Mouse (Mus musculus): Measurements from ENCODE around the gene Smpd1. TPM values are rescaled to one million over a fixed set of nuclear protein-coding genes. Genes with fewer than 3 reads are reported as not detected.

Smpd1 gene
- total and polyA plus RNA-seq, 2 experiments from 2014 or later = 100 to 124 TPM

DNA sequence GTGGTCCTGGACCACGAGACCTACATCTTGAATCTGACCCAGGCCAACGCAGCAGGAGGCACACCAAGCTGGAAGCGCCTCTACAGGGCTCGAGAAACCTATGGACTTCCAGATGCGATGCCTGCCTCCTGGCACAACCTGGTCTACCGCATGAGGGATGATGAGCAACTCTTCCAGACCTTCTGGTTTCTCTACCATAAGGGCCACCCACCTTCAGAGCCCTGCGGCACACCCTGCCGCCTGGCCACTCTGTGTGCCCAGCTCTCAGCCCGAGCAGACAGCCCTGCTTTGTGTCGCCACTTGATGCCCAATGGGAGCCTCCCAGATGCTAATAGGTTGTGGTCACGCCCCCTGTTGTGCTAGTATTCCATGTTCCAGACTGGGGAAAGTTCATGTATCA lies 3.5 kb downstream of the Smpd1 start:
- no peak overlapping the region for H3K4me3 ChIP-seq (ENCODE audit: low read depth, low read length)
- H3K4me1 ChIP-seq (ENCODE audit: insufficient read depth) = peaks cover 9% of the 10 kb centered on the region; the same call in 1 of the 2 replicates
- TF ChIP-seq CTCF (IDR thresholded peaks at IDR 0.05; ENCODE audit: low read depth) = no peak
- ATAC-seq = no peak
- no peaks in the 10 kb centered on the region for H3K9me3 ChIP-seq (ENCODE audit: low read length)
- no peaks in the 10 kb centered on the region for H3K27me3 ChIP-seq (ENCODE audit: insufficient read depth, low read length)
- H3K27ac ChIP-seq (ENCODE audit: low read depth, low read length) = no peak overlapping the region
- H3K4me2 ChIP-seq (ENCODE audit: low read depth) = no peak overlapping the region
- WGBS = 80% methylated on average over 11 of the region's 11 CpGs
- no peak overlapping the region for H3K9ac ChIP-seq
- DNase-seq = no peak
- peaks cover 44% of the 10 kb centered on the region for H3K36me3 ChIP-seq (ENCODE audit: insufficient read depth)

DNA sequence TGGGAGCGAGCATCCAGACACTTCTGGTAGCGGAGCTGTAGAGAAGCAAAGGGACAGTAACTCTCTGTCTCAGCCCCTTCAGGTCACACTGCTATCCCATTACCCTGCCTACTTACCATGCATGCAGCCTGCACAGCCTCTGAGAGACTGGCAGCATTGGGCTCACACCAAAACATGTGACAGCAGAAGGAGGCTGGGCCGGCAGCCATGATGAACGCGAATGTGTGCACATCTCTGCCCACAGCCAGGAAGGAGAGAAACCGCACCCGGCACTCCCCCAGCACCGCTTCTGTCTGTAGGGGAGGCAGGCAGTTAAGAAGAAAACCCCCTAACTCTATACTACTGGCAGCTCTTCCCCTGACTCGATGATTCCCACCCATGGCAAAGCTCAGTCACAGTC lies 4.9 kb downstream of the Smpd1 start:
- WGBS = 80% methylated on average over 9 of the region's 9 CpGs
- Histone ChIP-seq H3K36me3 (ENCODE audit: insufficient read depth) (peaks cover 54% of the 10 kb centered on the region), H3K9me3 (ENCODE audit: low read length) (no peaks in the 10 kb centered on the region), H3K4me2 (ENCODE audit: low read depth) (no peak overlapping the region), H3K27ac (ENCODE audit: low read depth, low read length) (no peak overlapping the region), H3K4me3 (ENCODE audit: low read depth, low read length) (no peak overlapping the region), H3K4me1 (ENCODE audit: insufficient read depth) (peaks cover 9% of the 10 kb centered on the region; the same call in 1 of the 2 replicates), H3K27me3 (ENCODE audit: insufficient read depth, low read length) (no peaks in the 10 kb centered on the region), H3K9ac (no peak overlapping the region)
- ATAC-seq (no peak), DNase-seq (no peak)
- TF ChIP-seq CTCF (IDR thresholded peaks at IDR 0.05; ENCODE audit: low read depth) = no peak

- Histone ChIP-seq H3K27me3 (ENCODE audit: insufficient read depth, low read length) (no peaks in the 10 kb centered on the region), H3K4me2 (ENCODE audit: low read depth) (no peak overlapping the region), H3K36me3 (ENCODE audit: insufficient read depth) (peaks cover 85% of the 10 kb centered on the region), H3K9ac (no peak overlapping the region), H3K27ac (ENCODE audit: low read depth, low read length) (no peak overlapping the region), H3K4me1 (ENCODE audit: insufficient read depth) (no peaks in the 10 kb centered on the region), H3K9me3 (ENCODE audit: low read length) (no peaks in the 10 kb centered on the region), H3K4me3 (ENCODE audit: low read depth, low read length) (no peak overlapping the region)
- 93% methylated on average over 3 of the region's 3 CpGs for WGBS
- TF ChIP-seq CTCF (IDR thresholded peaks at IDR 0.05; ENCODE audit: low read depth) = no peak
- DNase-seq (no peak), ATAC-seq (no peak)
Observed at GRCm38 (mm10) chr7:105562317-105562716, 8.2 kb downstream of the Smpd1 start.

DNA sequence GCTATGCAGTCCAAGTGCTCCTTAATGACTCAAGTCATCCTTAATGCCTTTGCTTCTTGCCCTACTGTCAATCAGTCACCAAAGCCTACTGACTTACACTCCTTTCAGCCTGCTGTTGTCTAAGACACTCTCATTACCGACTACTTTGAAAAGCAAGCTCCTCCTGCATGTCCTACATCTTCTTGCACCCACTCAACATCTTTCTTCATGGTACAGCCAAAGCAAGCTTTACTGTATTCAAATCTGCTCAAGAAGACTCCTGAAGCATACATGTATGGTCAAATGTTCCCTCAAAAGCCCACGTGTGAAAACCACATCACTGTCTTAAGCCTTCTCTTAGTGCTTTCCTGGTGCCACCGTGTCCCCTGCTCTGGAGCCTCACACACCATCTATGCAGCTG lies 9.2 kb downstream of the Smpd1 start:
- ATAC-seq (no peak), DNase-seq (no peak)
- no peaks in the 10 kb centered on the region for H3K9me3 ChIP-seq (ENCODE audit: low read length)
- no peak overlapping the region for H3K27ac ChIP-seq (ENCODE audit: low read depth, low read length)
- 86% methylated on average over 3 of the region's 3 CpGs for WGBS
- no peak overlapping the region for H3K9ac ChIP-seq
- H3K4me3 ChIP-seq (ENCODE audit: low read depth, low read length) = no peak overlapping the region
- no peaks in the 10 kb centered on the region for H3K4me1 ChIP-seq (ENCODE audit: insufficient read depth)
- H3K27me3 ChIP-seq (ENCODE audit: insufficient read depth, low read length) = no peaks in the 10 kb centered on the region
- TF ChIP-seq CTCF (IDR thresholded peaks at IDR 0.05; ENCODE audit: low read depth) = no peak
- H3K36me3 ChIP-seq (ENCODE audit: insufficient read depth) = peaks cover 77% of the 10 kb centered on the region
- H3K4me2 ChIP-seq (ENCODE audit: low read depth) = no peak overlapping the region

- peaks cover 64% of the 10 kb centered on the region for H3K36me3 ChIP-seq (ENCODE audit: insufficient read depth)
- H3K4me1 ChIP-seq (ENCODE audit: insufficient read depth) = peaks cover 15% of the 10 kb centered on the region
- H3K27ac ChIP-seq (ENCODE audit: low read depth, low read length) = no peak overlapping the region
- no peaks in the 10 kb centered on the region for H3K27me3 ChIP-seq (ENCODE audit: insufficient read depth, low read length)
- no peak for DNase-seq
- no peaks in the 10 kb centered on the region for H3K9me3 ChIP-seq (ENCODE audit: low read length)
- no peak overlapping the region for H3K4me3 ChIP-seq (ENCODE audit: low read depth, low read length)
- no peak overlapping the region for H3K9ac ChIP-seq
- 83% methylated on average over 17 of the region's 17 CpGs for WGBS
- TF ChIP-seq CTCF (IDR thresholded peaks at IDR 0.05; ENCODE audit: low read depth) = no peak
- no peak overlapping the region for H3K4me2 ChIP-seq (ENCODE audit: low read depth)
- ATAC-seq = no peak
Observed at GRCm38 (mm10) chr7:105565071-105565836, 11.1 kb downstream of the Smpd1 start.

DNA sequence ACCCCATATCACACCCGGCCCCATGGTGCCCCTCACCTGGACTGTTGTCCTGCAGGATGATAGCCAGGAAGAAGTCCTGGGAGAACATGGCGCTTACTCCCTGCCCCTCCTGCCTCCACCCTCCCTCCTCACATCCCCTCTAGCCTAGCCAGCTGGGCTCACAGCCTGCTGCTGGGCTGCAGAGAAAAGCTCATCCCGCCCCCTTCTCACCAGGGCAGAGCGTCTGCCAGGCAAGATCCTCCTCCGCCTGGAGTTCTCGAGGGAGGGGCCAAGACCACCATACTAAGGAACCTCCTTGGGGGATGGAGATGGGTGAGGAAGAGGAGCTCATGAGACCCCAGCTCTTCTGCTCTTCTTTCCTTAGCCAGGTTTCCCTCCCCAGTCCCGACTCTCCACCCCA lies 14.4 kb downstream of the Smpd1 start:
- DNase-seq (peak; percentile 72), ATAC-seq (peak; percentile 81)
- Histone ChIP-seq H3K27ac (ENCODE audit: low read depth, low read length) (peak overlapping the region; percentile 88), H3K4me2 (ENCODE audit: low read depth) (peak overlapping the region; percentile 63), H3K36me3 (ENCODE audit: insufficient read depth) (peaks cover 52% of the 10 kb centered on the region), H3K27me3 (ENCODE audit: insufficient read depth, low read length) (no peaks in the 10 kb centered on the region), H3K4me3 (ENCODE audit: low read depth, low read length) (peak overlapping the region; percentile 36), H3K9me3 (ENCODE audit: low read length) (no peaks in the 10 kb centered on the region), H3K4me1 (ENCODE audit: insufficient read depth) (peaks cover 25% of the 10 kb centered on the region), H3K9ac (peak overlapping the region; percentile 61)
- 7% methylated on average over 7 of the region's 7 CpGs for WGBS
- no peak for TF ChIP-seq CTCF (IDR thresholded peaks at IDR 0.05; ENCODE audit: low read depth)

DNA sequence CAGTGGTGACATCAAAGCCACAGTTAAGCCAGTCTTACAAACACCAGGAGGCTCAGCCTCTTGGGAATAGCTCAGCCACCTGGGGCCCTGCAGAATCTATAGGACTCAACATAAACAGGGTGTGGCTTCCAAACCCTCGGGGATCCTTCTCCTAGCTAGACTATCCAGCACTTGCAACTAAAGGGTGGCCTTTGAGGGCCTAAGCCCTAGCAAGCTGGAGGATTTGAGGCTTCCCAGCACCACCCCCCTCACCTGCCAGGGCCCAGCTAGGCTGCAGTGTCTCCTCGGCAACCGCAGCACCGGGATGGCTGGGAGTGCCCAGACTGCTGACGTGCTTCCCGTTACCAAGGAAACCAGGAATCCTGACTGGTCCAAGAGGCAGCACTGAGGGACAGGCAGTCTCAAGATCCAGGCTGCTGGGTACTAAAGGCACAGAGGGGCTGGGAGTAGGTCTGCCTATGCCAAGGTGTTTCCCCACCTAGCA lies 14.9 kb downstream of the Smpd1 start:
- Histone ChIP-seq H3K4me3 (ENCODE audit: low read depth, low read length) (peak overlapping the region; percentile 36), H3K9me3 (ENCODE audit: low read length) (no peaks in the 10 kb centered on the region), H3K4me1 (ENCODE audit: insufficient read depth) (peaks cover 25% of the 10 kb centered on the region), H3K27me3 (ENCODE audit: insufficient read depth, low read length) (no peaks in the 10 kb centered on the region), H3K9ac (peak overlapping the region; percentile 61), H3K36me3 (ENCODE audit: insufficient read depth) (peaks cover 52% of the 10 kb centered on the region), H3K4me2 (ENCODE audit: low read depth) (peak overlapping the region; percentile 63), H3K27ac (ENCODE audit: low read depth, low read length) (peak overlapping the region; percentile 88)
- ATAC-seq (peak; percentile 90), DNase-seq (peak; percentile 88)
- WGBS = 5% methylated on average over 6 of the region's 6 CpGs
- TF ChIP-seq CTCF (IDR thresholded peaks at IDR 0.05; ENCODE audit: low read depth) = no peak
